Mouse (Mus musculus) neutrophil, adult 5-6 weeks (primary cell): ENCODE measurements around the gene Doc2a. TPM values are rescaled to one million over a fixed set of nuclear protein-coding genes. Genes with fewer than 3 reads are reported as not detected.

Experiments
- total RNA-seq: library from RNA; stranded (forward); fragments of 200-1000 nt; gene quantifications from 2 replicates; pipeline ENCODE4 v1.2.3, GENCODE M21; 2017

Gene Doc2a
- total RNA-seq, 1 experiment from 2014 or later = not detected

Other genes starting within 250 kb of the Doc2a start
- gene Nupr1, start 216.6 kb upstream of the Doc2a start, total RNA-seq = 6.9 and 9.5 TPM in 2 replicates
- gene Sgf29, start 198.1 kb upstream of the Doc2a start, total RNA-seq = 43.8 and 56.5 TPM in 2 replicates
- gene Sult1a1, start 171.0 kb upstream of the Doc2a start, total RNA-seq = 0.93 and 1.1 TPM in 2 replicates
- gene Bola2, start 152.0 kb upstream of the Doc2a start, total RNA-seq = 27.4 and 28.0 TPM in 2 replicates
- gene Slx1b, start 151.6 kb upstream of the Doc2a start, total RNA-seq = 3.3 and 4.2 TPM in 2 replicates
- 1,403 and 1,487 TPM in 2 replicates for gene Coro1a, start 139.6 kb upstream of the Doc2a start, total RNA-seq
- 48.8 and 51.2 TPM in 2 replicates for gene Mapk3, start 87.8 kb upstream of the Doc2a start, total RNA-seq
- 25.8 and 26.5 TPM in 2 replicates for gene Gdpd3, start 81.1 kb upstream of the Doc2a start, total RNA-seq
- gene Ypel3, start 70.5 kb upstream of the Doc2a start, total RNA-seq = 367 and 379 TPM in 2 replicates
- gene Tbx6, start 65.9 kb upstream of the Doc2a start, total RNA-seq = 14.4 and 19.8 TPM in 2 replicates
- gene Ppp4c, start 54.9 kb upstream of the Doc2a start, total RNA-seq = 210 and 221 TPM in 2 replicates
- gene Fam57b, start 49.7 kb upstream of the Doc2a start, total RNA-seq = not detected in 2 replicates
- gene 4930451I11Rik, start 15.8 kb upstream of the Doc2a start, total RNA-seq = not detected in 2 replicates
- gene Hirip3, start 14.6 kb downstream of the Doc2a start, total RNA-seq = 37.7 and 46.2 TPM in 2 replicates
- 44.6 and 46.8 TPM in 2 replicates for gene Ino80e, start 15.0 kb downstream of the Doc2a start, total RNA-seq
- 73.7 and 93.1 TPM in 2 replicates for gene Taok2, start 37.3 kb downstream of the Doc2a start, total RNA-seq
- gene Tmem219, start 75.5 kb downstream of the Doc2a start, total RNA-seq = 32.3 and 32.6 TPM in 2 replicates
- gene Kctd13, start 81.5 kb downstream of the Doc2a start, total RNA-seq = 29.1 and 32.8 TPM in 2 replicates
- gene Asphd1, start 102.2 kb downstream of the Doc2a start, total RNA-seq = not detected in 2 replicates
- 1.7 and 2.9 TPM in 2 replicates for gene Sez6l2, start 103.1 kb downstream of the Doc2a start, total RNA-seq
- gene Cdipt, start 128.5 kb downstream of the Doc2a start, total RNA-seq = 59.1 and 66.1 TPM in 2 replicates
- 2.2 and 2.3 TPM in 2 replicates for gene Cdiptos, start 128.7 kb downstream of the Doc2a start, total RNA-seq
- gene Mvp, start 167.2 kb downstream of the Doc2a start, total RNA-seq = 106 and 110 TPM in 2 replicates
- 8.4 and 32.4 TPM in 2 replicates for gene Pagr1b, start 169.1 kb downstream of the Doc2a start, total RNA-seq
- 33.3 and 49.8 TPM in 2 replicates for gene Pagr1a, start 169.9 kb downstream of the Doc2a start, total RNA-seq
- 22.7 and 34.7 TPM in 2 replicates for gene Gm42742, start 173.7 kb downstream of the Doc2a start, total RNA-seq
- gene Prrt2, start 173.8 kb downstream of the Doc2a start, total RNA-seq = 2.6 TPM in 1 of 2 replicates, not detected in the other
- 49.3 and 57.7 TPM in 2 replicates for gene Maz, start 179.6 kb downstream of the Doc2a start, total RNA-seq
- 1.4 and 2.1 TPM in 2 replicates for gene Kif22, start 195.1 kb downstream of the Doc2a start, total RNA-seq
- 2.1 TPM in 1 of 2 replicates, not detected in the other for gene Zg16, start 239.9 kb downstream of the Doc2a start, total RNA-seq
- 156 and 166 TPM in 2 replicates for gene AI467606, start 243.9 kb downstream of the Doc2a start, total RNA-seq